Mouse (Mus musculus) midbrain, embryonic 13.5 days (tissue): ENCODE data around the gene Alkbh7. TPM values are rescaled to one million over a fixed set of nuclear protein-coding genes. Genes with fewer than 3 reads are reported as not detected.

Source experiments
- ATAC-seq: fragments of 200-750 bp; cut with Nextera tagmentation; 2 replicates; pipeline ENCODE4 v1.8.0; 2017; ENCODE audit warnings: mild to moderate bottlenecking, moderate TSS enrichment, moderate library complexity
- H3K27ac ChIP-seq: fragments of 300-500 bp; sonication (generic); 2 replicates; pipeline ENCODE4 v1.5.1; 2015; ENCODE audit warnings: inconsistent platforms, mild to moderate bottlenecking, moderate library complexity
- H3K27me3 ChIP-seq: fragments of 300-500 bp; sonication (generic); 2 replicates; pipeline ENCODE4 v1.6.1; 2015; ENCODE audit warnings: mild to moderate bottlenecking, inconsistent platforms
- H3K36me3 ChIP-seq: fragments of 300-500 bp; sonication (generic); 2 replicates; pipeline ENCODE4 v1.6.1; 2015; ENCODE audit warnings: mild to moderate bottlenecking, inconsistent platforms
- H3K4me1 ChIP-seq: fragments of 300-500 bp; sonication (generic); replicated peaks from 2 replicates; pipeline ENCODE4 v1.6.1; 2015; ENCODE audit warnings: inconsistent platforms
- H3K4me2 ChIP-seq: fragments of 300-500 bp; sonication (generic); replicated peaks from 2 replicates; pipeline ENCODE4 v1.6.1; 2015; ENCODE audit warnings: moderate library complexity, mild to moderate bottlenecking, inconsistent platforms
- H3K4me3 ChIP-seq: fragments of 300-500 bp; sonication (generic); replicated peaks from 2 replicates; pipeline ENCODE4 v1.5.1; 2015; ENCODE audit warnings: mild to moderate bottlenecking, inconsistent platforms
- H3K9ac ChIP-seq: fragments of 300-500 bp; sonication (generic); replicated peaks from 2 replicates; pipeline ENCODE4 v1.6.1; 2015; ENCODE audit warnings: mild to moderate bottlenecking, inconsistent platforms
- H3K9me3 ChIP-seq: fragments of 300-500 bp; sonication (generic); 2 replicates; pipeline ENCODE4 v1.6.1; 2016; ENCODE audit warnings: mild to moderate bottlenecking, inconsistent platforms
- WGBS: fragments of 180-500 bp; shearing (Covaris S2); methylation state at CpG from one replicate; pipeline ENCODE4 v1.1.7; 2015; 5-methylcytosine and 5-hydroxymethylcytosine counted together
- polyA plus RNA-seq: library from polyadenylated mRNA; unstranded; fragments of >200 nt; fragmentation: Nextera tagmentation; extraction: Ambion mirVana; gene quantifications from 2 replicates; pipeline ENCODE4 v1.2.1, GENCODE M21; 2015

The Alkbh7 gene
- polyA plus RNA-seq, 1 experiment from 2014 or later: 40.2 TPM

- Histone ChIP-seq H3K4me3 (peak overlapping the region; percentile 83), H3K9me3 (no peaks in the 10 kb centered on the region), H3K27ac (peak overlapping the region; percentile 85), H3K4me2 (peak overlapping the region; percentile 70), H3K4me1 (peaks cover 20% of the 10 kb centered on the region), H3K9ac (peak overlapping the region; percentile 76), H3K36me3 (peaks cover 29% of the 10 kb centered on the region), H3K27me3 (no peaks in the 10 kb centered on the region)
- ATAC-seq: peak; percentile 95
- whole genome bisulfite sequencing: 2% methylated on average over 25 of the region's 25 CpGs
Measured at GRCm38 (mm10) chr17:56989467-56990114, 7.5 kb upstream of the Alkbh7 start.

GRCm38 (mm10) chr17:56990115-56990746 is 6.9 kb upstream of the Alkbh7 start, which contains the start of gene Clpp:
TSS of gene Clpp (plus strand) at chr17:56990305.
- WGBS: under 1% methylated on average over 52 of the region's 52 CpGs
- Histone ChIP-seq H3K36me3 (peaks cover 36% of the 10 kb centered on the region), H3K4me2 (peak within 1 kb of the TSS; percentile 70), H3K4me3 (peak within 1 kb of the TSS; percentile 83), H3K4me1 (peaks cover 20% of the 10 kb centered on the region), H3K27ac (peak within 1 kb of the TSS; percentile 85), H3K9ac (peak within 1 kb of the TSS; percentile 86), H3K27me3 (no peaks in the 10 kb centered on the region), H3K9me3 (no peaks in the 10 kb centered on the region)
- ATAC-seq: peak; percentile 97

GRCm38 (mm10) chr17:56990966-56991365 is 6.2 kb upstream of the Alkbh7 start:
- 68% methylated on average over 2 of the region's 2 CpGs for WGBS

GRCm38 (mm10) chr17:56995046-56995445 is 2.1 kb upstream of the Alkbh7 start:
- Histone ChIP-seq H3K27me3 (no peaks in the 10 kb centered on the region), H3K4me2 (no peak overlapping the region), H3K4me1 (peaks cover 40% of the 10 kb centered on the region), H3K36me3 (peaks cover 61% of the 10 kb centered on the region), H3K9ac (no peak overlapping the region), H3K27ac (no peak overlapping the region), H3K9me3 (no peaks in the 10 kb centered on the region), H3K4me3 (no peak overlapping the region)
- no peak for ATAC-seq
- WGBS: 94% methylated on average over 8 of the region's 8 CpGs

More at GRCm38 (mm10) chr17:56990966-56991365, 6.2 kb upstream of the Alkbh7 start:
- H3K4me3 ChIP-seq: peak overlapping the region; percentile 83
- H3K27me3 ChIP-seq: no peaks in the 10 kb centered on the region
- H3K27ac ChIP-seq: no peak overlapping the region
- peaks cover 20% of the 10 kb centered on the region for H3K4me1 ChIP-seq
- peak overlapping the region; percentile 70 for H3K4me2 ChIP-seq
- ATAC-seq: no peak
- peak overlapping the region; percentile 86 for H3K9ac ChIP-seq
- H3K36me3 ChIP-seq: peaks cover 43% of the 10 kb centered on the region
- H3K9me3 ChIP-seq: no peaks in the 10 kb centered on the region

GRCm38 (mm10) chr17:56996506-56996905 is 633 bp upstream of the Alkbh7 start:
- H3K36me3 ChIP-seq: peaks cover 61% of the 10 kb centered on the region
- peak overlapping the region; percentile 73 for H3K4me2 ChIP-seq
- no peak overlapping the region for H3K27ac ChIP-seq
- H3K4me1 ChIP-seq: peaks cover 30% of the 10 kb centered on the region
- peak overlapping the region; percentile 64 for H3K4me3 ChIP-seq
- ATAC-seq: no peak
- no peak overlapping the region for H3K9ac ChIP-seq
- no peaks in the 10 kb centered on the region for H3K9me3 ChIP-seq
- no peaks in the 10 kb centered on the region for H3K27me3 ChIP-seq
- WGBS: 83% methylated on average over 2 of the region's 2 CpGs

GRCm38 (mm10) chr17:56999414-56999813 is 2.3 kb downstream of the Alkbh7 start:
- no peak for ATAC-seq
- no peak overlapping the region for H3K27ac ChIP-seq
- no peak overlapping the region for H3K9ac ChIP-seq
- peaks cover 20% of the 10 kb centered on the region for H3K4me1 ChIP-seq
- 92% methylated on average over 9 of the region's 9 CpGs for WGBS
- H3K4me2 ChIP-seq: no peak overlapping the region
- H3K36me3 ChIP-seq: peaks cover 56% of the 10 kb centered on the region
- no peaks in the 10 kb centered on the region for H3K9me3 ChIP-seq
- no peak overlapping the region for H3K4me3 ChIP-seq
- H3K27me3 ChIP-seq: no peaks in the 10 kb centered on the region

GRCm38 (mm10) chr17:56999968-57000609 is 3.0 kb downstream of the Alkbh7 start, which contains the start of gene Pspn:
TSS of gene Pspn (minus strand) at chr17:57000018.
- Histone ChIP-seq H3K4me1 (peaks cover 20% of the 10 kb centered on the region), H3K4me3 (no peak within 1 kb of the TSS), H3K9ac (no peak within 1 kb of the TSS; the same call in 1 of the 2 replicates), H3K4me2 (no peak within 1 kb of the TSS), H3K27ac (no peak within 1 kb of the TSS), H3K27me3 (no peaks in the 10 kb centered on the region), H3K9me3 (no peaks in the 10 kb centered on the region), H3K36me3 (peaks cover 56% of the 10 kb centered on the region)
- 92% methylated on average over 7 of the region's 9 CpGs for WGBS
- ATAC-seq: no peak

GRCm38 (mm10) chr17:57001228-57001627 is 4.1 kb downstream of the Alkbh7 start:
- no peak for ATAC-seq
- Histone ChIP-seq H3K4me3 (no peak overlapping the region), H3K9me3 (no peaks in the 10 kb centered on the region), H3K4me2 (no peak overlapping the region), H3K4me1 (peaks cover 20% of the 10 kb centered on the region), H3K36me3 (peaks cover 56% of the 10 kb centered on the region), H3K27ac (no peak overlapping the region), H3K27me3 (no peaks in the 10 kb centered on the region), H3K9ac (no peak overlapping the region)
- WGBS: 77% methylated on average over 8 of the region's 8 CpGs

- peaks cover 75% of the 10 kb centered on the region for H3K36me3 ChIP-seq
- no peak overlapping the region for H3K27ac ChIP-seq
- H3K9ac ChIP-seq: no peak overlapping the region
- no peak for ATAC-seq
- no peaks in the 10 kb centered on the region for H3K4me1 ChIP-seq
- H3K27me3 ChIP-seq: no peaks in the 10 kb centered on the region
- WGBS: 92% methylated on average over 7 of the region's 7 CpGs
- H3K9me3 ChIP-seq: no peaks in the 10 kb centered on the region
- no peak overlapping the region for H3K4me3 ChIP-seq
- H3K4me2 ChIP-seq: no peak overlapping the region
Measured at GRCm38 (mm10) chr17:57003994-57004393, 6.9 kb downstream of the Alkbh7 start.

- H3K9ac ChIP-seq: no peak overlapping the region
- peaks cover 72% of the 10 kb centered on the region for H3K36me3 ChIP-seq
- no peaks in the 10 kb centered on the region for H3K27me3 ChIP-seq
- no peak overlapping the region for H3K4me2 ChIP-seq
- H3K9me3 ChIP-seq: no peaks in the 10 kb centered on the region
- H3K27ac ChIP-seq: no peak overlapping the region
- ATAC-seq: no peak
- WGBS: 94% methylated on average over 13 of the region's 13 CpGs
- no peak overlapping the region for H3K4me3 ChIP-seq
- peaks cover 19% of the 10 kb centered on the region for H3K4me1 ChIP-seq
Measured at GRCm38 (mm10) chr17:57007137-57007905, 10.2 kb downstream of the Alkbh7 start.

- Histone ChIP-seq H3K27ac (peak overlapping the region; percentile 59), H3K27me3 (no peaks in the 10 kb centered on the region), H3K4me3 (peak overlapping the region; percentile 66), H3K4me2 (peak overlapping the region; percentile 86), H3K9ac (peak overlapping the region; percentile 78), H3K4me1 (peaks cover 23% of the 10 kb centered on the region), H3K36me3 (peaks cover 36% of the 10 kb centered on the region), H3K9me3 (no peaks in the 10 kb centered on the region)
- ATAC-seq: peak; percentile 72
- under 1% methylated on average over 19 of the region's 19 CpGs for WGBS
Measured at GRCm38 (mm10) chr17:57010911-57011235, 13.7 kb downstream of the Alkbh7 start.
